16 mouse cellular contexts compared by ENCODE assay signal in the genomic region with DNA sequence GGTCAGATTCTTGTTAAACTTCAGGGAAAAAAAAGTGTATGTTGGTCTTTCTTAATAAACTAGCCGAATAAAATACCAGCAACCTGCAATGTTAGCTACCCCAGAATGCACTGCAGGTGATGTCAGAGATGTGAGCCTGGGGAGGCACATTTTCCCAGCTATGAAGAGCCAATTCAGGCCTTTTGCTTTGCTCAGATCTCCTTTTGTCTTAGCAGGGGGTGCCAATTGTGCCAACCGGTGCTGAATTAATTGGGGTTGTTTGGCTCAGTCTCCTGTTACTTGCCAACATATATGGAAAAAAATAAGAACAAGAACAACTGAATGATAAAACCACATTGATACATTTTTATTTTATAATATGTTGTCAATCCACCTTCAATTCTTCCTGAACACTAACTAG.
"Had no signal": no experiment of that assay in that cellular context is flagged by ENCODE, and none has a peak within 500 bp of the region (broad histone marks: within the 10 kb centered on the region; RNA-seq: fewer than 3 reads in every experiment).

No protein-coding gene starts in this region.

- H3K36me3 ChIP-seq: limb, embryonic 12.5 days; liver, embryonic 13.5 days; lung, embryonic 15.5 days; midbrain, embryonic 12.5 days; neural tube, embryonic 12.5 days had no signal

- H3K9me3 ChIP-seq: limb, embryonic 12.5 days; liver, embryonic 13.5 days; lung, embryonic 15.5 days; megakaryocyte, embryonic 14.5 days; midbrain, embryonic 12.5 days; neural tube, embryonic 12.5 days had no signal

- ATAC-seq: liver, postnatal 0 days had no signal

- H3K4me3 ChIP-seq: left cerebral cortex, adult 2 months; limb, embryonic 12.5 days; liver, embryonic 13.5 days; lung, embryonic 15.5 days; megakaryocyte, embryonic 14.5 days; midbrain, embryonic 12.5 days; neural tube, embryonic 12.5 days had no signal

- H3K4me2 ChIP-seq: limb, embryonic 12.5 days; liver, embryonic 13.5 days; lung, embryonic 15.5 days; midbrain, embryonic 12.5 days; neural tube, embryonic 12.5 days had no signal

- H3K9ac ChIP-seq: limb, embryonic 12.5 days; liver, embryonic 13.5 days; liver, postnatal 0 days; lung, embryonic 15.5 days; midbrain, embryonic 12.5 days; neural tube, embryonic 12.5 days had no signal

- H3K27me3 ChIP-seq: limb, embryonic 12.5 days; liver, embryonic 13.5 days; lung, embryonic 15.5 days; megakaryocyte, embryonic 14.5 days; midbrain, embryonic 12.5 days; neural tube, embryonic 12.5 days had no signal

- DNase-seq: kidney, adult 8-10 months; kidney, postnatal 25 days; liver; liver, embryonic 13.5 days; liver, postnatal 0 days; lung, postnatal 14 days; right cerebral cortex, postnatal 14 days; thymus, postnatal 4 days had no signal

- H3K27ac ChIP-seq: left cerebral cortex, adult 2 months; limb, embryonic 12.5 days; liver, embryonic 13.5 days; lung, embryonic 15.5 days; macrophage; midbrain, embryonic 12.5 days; neural tube, embryonic 12.5 days; stomach, postnatal 0 days had no signal

- H3K4me1 ChIP-seq: liver, embryonic 13.5 days; lung, embryonic 15.5 days; megakaryocyte, embryonic 14.5 days; midbrain, embryonic 12.5 days; neural tube, embryonic 12.5 days had no signal
